Mouse (Mus musculus) testis, adult 2 months (tissue): Measurements from ENCODE around the gene Mybpc3.

Experiments used
- CTCF ChIP-seq: fragments of 200-500 bp; IDR thresholded peaks from 2 replicates; pipeline ENCODE4 v1.5.1; 2012; ENCODE audit warnings: low read depth, mild to moderate bottlenecking, inconsistent platforms, low read length, moderate library complexity; ENCODE audit not compliant: control insufficient read depth, insufficient read depth, insufficient replicate concordance
- POLR2A ChIP-seq: fragments of 200-500 bp; IDR thresholded peaks from 2 replicates; pipeline ENCODE4 v1.6.1; 2012; ENCODE audit warnings: low read depth, mild to moderate bottlenecking, inconsistent platforms, low read length, moderate library complexity; ENCODE audit not compliant: control insufficient read depth

- no peak for TF ChIP-seq CTCF
- no peak for TF ChIP-seq POLR2A
Observed at GRCm38 (mm10) chr2:91179825-91180224, 61.9 kb downstream of the Mybpc3 start.
